Mouse (Mus musculus) NIH3T3 (cell line): ENCODE measurements around the gene 2310039H08Rik.

Experiments
- DNase-seq: peaks from one replicate; pipeline ENCODE4 v3.0.0-alpha.2; 2012; ENCODE audit warnings: low read depth

Gene 2310039H08Rik

DNA sequence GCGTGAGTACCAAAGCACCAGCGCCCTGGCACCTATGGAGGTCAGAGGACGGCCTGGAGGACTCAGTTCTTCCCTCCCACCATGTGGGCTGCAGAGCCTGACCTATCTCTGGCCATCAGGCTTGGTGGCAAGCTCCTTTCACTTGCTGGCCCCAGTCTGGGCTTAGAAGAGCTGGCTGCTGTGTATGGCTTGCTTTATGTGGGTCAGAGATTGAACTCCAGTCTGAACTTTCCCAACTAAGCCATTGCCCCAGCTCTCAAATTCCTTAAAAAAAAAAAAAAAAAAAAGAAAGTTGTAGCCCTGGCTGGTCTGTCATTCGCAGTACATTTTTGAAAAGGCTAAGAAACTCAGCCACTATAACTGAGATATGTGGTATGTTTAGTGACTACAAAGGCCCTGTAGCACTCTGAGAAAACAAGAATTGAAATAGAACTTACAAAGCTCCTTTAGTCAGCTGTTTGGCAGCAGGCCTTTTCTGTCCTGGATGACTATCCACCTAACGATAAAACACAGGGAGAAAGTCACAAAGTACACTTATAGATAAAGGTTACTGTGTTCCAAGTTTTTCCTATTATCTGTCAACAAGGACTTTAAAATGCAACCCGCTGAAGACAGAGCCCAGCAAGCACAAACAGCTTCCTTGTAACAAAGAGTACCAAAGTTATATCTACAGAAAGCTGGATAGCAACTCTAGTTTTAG lies 36.8 kb downstream of the 2310039H08Rik start:
- peak; percentile 16 for DNase-seq

DNA sequence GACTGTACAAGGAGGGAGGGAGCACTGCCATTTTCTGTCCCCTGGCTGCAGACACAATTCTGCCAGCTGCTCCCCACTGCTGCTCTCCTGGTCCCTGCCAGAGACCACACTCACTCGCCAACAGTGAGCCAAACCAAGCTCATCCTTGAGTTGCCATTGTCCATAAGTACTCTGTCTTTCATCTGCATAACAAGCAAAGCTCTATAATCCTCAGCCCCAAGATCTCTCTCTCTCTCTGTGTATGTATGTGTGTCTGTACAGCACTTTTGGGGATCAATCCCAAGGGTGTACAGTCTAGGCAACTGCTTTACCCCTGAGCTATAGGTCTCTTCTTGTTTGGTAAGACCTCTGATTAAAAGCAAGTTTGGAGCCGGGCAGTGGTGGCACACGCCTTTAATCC lies 38.2 kb downstream of the 2310039H08Rik start:
- DNase-seq: no peak

DNA sequence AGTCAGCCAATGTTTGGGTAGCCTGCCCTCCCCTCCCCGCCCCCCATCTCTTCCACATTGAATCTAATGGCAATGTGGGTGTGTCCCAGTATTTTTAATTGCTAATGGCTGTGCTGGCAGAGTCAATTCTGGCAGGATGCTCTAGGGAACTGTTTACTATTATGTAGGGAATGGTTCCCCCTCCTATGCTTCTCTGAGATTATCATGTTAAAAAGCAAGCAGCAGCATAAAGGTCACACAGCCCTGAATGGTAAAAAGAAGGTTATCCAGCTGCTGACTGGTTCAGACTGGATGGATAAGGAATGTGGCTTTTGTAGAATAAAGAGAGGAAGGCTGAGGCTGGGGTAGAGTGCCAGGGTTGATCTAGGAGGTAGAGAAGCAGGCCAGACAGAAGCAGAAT lies 40.0 kb downstream of the 2310039H08Rik start:
- no peak for DNase-seq

DNA sequence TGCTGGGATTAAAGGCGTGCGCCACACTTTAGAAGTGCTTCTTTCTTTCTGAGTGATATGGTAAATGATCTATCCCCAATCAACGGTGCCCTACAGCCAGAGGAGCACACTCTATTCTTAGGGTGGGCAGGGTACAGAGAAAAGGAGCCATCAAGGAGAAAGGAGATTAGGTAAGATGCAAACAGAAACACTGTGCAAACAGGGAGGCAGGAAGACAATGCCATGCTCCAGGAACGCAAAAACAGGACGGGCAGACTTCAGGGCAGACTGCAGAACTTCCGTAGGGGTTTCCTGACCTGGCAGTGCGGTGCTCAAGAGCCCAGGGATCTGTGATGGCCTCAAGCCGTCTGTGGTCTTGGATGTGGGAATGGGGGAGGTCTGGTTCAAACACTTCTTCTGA lies 41.2 kb downstream of the 2310039H08Rik start:
- DNase-seq: no peak

DNA sequence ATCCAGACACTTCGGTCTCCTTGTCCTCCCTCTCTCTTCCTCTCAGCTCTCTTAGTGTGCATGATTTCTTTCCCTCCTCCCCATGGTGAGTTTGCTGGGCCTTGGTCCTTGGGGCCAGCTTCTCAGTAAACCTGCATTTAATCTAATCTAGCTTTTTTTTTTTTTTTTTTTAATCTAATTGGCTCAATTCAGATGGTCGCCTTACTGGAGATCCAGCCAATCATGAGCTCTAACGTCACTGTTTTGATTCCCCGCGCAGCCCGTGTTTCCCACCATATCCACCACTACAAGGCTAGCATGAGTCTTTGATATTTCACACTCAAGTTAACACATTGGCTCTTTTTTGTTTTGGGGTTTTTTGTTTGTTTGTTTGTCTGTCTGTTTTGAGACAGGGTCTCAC lies 42.1 kb downstream of the 2310039H08Rik start:
- no peak for DNase-seq

DNA sequence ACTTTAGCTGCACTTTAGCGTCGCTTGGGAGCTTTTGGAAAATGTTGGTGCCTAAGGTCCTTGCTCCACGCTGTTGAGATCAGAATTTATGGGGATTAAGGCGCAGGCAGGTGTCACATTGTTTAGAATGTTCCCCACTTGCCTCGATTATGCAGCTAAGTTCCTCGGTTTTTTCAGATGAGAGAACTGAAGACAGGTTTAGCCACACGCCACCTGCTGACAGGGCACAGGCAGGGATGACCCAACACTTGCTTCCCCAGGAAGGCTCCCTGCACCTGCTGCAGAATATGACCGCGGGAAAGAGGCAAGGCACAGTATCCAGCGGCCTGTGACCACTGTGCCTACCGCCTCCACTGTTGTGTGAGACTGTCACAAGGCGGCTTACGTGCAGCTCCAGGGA lies 43.9 kb downstream of the 2310039H08Rik start:
- DNase-seq: no peak

DNA sequence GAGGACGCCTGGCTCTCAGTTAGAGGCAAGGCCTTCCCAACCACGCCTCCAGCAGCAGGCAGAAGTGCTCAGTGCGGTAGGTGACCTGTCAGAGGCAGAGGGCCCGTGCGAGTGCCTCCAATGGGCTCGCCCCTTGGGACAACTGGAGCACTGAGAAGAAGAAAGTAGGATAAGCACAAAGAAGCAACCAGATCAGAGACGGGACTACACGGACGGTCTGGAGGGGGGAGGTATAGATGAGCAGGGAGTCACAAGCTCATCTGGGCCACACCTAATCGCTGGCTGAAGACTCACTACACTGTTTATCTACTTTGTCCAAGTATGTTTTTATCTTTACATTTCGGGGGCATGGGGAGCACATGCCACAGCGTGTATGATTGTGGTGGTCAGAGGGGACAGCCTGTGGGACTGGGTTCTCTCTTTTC lies 45.3 kb downstream of the 2310039H08Rik start:
- no peak for DNase-seq

DNA sequence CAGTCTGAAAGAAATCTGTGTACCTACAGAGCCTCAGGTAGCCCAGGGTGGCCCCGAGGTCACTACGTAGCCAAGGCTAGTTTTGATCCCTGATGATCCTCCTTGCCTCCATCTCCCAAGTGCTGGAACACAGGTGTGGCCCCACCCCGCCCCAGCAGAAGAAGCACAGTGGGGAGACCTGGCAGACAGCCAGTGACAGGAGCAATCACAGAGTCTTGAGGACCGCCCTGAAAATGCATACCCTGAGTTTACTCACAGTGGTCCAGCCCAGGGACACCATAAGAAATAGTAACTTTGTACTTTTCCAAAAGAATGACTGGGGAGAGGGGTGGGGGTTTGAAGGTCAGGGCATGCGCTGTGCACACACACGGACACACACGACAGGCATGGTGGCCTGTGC lies 48.2 kb downstream of the 2310039H08Rik start:
- DNase-seq: no peak
